Mouse (Mus musculus) olfactory bulb, adult 2 months (tissue): ENCODE results near the gene Gm28434.

ENCODE experiments used
- CTCF ChIP-seq: fragments of 200-500 bp; IDR thresholded peaks from 2 replicates; pipeline ENCODE4 v1.5.1; 2012; ENCODE audit warnings: low read depth, mild to moderate bottlenecking, low read length, moderate library complexity; ENCODE audit not compliant: insufficient read depth
- POLR2A ChIP-seq: fragments of 200-500 bp; IDR thresholded peaks from 2 replicates; pipeline ENCODE4 v1.6.1; 2012; ENCODE audit warnings: mild to moderate bottlenecking, low read depth, low read length, moderate library complexity; ENCODE audit not compliant: insufficient read depth

GRCm38 (mm10) chr5:87925372-87925771 is 43.9 kb upstream of the Gm28434 start, which contains the start of gene Csn3:
- no peak for TF ChIP-seq POLR2A
- TF ChIP-seq CTCF = no peak
